Mouse (Mus musculus): ENCODE results near the gene H2afv.
"Not testable (repeated sequence)": the region's sequence is repeated elsewhere in the genome, so short reads cannot be mapped to it uniquely, and the experiment has no call there.

The H2afv gene

DNA sequence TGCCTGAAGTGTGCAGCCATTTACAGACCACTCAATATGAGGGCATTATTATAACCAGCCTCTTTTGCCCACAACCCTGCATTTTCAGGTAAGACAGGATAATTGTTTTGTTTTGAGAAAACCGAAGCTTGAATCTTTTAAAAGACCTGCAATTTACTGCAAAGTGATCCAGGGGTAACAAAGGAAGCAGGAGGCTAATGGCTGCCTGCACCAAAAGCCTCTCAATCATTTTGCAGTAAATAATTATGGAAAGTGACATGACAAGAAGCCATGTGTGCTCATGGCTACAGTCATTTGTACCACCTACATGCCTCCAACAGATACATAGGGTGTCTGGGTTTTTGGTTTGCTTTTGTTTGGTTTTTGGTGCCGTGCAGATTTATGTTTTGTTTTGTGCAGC lies 26.8 kb upstream of the H2afv start:
- in situ Hi-C loops (cut with MboI): no loop called here

DNA sequence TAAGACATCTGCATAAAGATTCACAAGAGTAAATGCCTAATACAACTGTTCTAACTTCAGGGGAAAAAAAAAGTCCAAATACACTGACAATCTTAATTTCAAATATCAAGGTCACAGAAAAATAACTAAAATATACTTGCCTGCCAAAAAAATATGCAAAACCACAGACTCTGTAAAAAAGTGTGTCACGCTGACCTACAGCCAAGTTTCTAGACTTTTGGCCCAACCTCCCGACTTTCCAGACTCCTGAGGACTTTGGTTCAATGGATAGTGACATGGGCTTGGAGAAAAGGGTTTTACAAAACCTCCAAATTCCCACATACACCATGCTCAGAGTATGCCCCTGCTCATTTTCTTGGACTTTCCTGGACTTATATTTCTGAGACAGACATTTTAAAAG lies 24.3 kb upstream of the H2afv start:
- in situ Hi-C loops (cut with MboI): no loop called here

DNA sequence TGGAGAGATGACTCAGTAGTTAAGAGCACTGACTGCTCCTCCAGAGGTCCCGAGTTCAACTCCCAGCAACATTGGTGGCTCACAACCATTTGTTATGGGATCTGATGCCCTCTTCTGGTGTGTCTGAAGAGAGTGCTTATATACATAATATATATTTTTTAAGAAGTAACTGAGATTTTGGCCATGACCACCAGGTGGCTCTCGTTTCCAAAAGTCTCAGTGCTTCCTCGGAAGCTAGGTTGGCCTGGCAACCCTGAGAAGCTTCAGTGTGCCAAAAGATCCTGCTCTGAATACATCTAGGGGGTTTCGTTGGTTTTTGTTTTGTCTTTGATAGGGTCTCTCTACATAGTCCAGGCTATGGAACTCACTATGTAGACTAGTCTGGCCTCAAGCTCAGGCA lies 20.9 kb upstream of the H2afv start:
- in situ Hi-C loops (cut with MboI): no loop called here

DNA sequence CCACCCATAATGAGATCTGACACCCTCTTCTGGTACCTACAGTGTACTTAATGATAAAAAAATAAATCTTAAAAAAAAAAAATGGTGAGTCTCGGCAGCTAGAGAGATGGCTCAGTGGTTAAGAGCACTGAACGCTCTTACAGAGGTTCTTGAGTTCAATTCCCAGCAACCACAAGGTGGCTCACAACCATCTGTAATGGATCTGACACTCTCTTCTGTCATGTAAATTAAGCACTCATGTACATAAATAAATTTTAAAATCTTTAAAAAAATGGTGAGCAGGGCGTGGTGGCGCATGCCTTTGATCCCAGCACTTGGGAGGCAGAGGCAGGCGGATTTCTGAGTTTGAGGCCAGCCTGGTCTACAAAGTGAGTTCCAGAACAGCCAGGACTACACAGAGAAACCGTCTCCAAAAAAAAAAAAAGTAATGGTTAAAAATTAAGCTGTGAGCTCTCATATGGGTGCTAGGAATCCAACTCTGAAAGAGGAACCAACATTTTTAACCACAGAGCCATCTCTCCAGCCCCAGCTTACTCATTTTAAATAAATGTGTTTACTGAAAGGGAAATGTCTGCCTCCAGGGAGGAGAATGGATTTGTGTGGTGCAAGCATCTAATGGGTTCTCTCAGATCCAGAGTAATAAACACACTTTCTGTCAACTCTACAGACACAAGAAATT lies 19.1 kb upstream of the H2afv start:
- in situ Hi-C loops (cut with MboI): no loop called here

DNA sequence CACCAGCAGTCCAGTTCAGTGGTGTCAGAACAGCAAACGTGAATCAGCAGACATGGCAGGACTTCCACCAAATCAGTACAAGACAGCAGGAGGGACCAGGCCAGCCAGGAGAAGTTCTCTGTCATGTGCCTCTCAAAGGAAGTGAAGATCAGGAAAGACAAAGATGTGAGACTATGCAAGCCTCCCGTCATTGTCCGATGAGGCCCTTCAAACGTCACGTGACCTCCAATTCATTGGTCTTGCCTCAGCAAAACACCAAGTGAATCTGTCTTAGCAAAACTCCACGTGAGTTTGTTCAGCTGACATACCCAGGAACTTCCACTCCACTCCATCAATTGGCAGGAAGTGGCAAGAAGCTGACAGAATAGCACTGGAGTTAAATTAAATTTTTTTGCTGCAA lies 11.8 kb upstream of the H2afv start:
- in situ Hi-C loops (cut with MboI): no loop called here

DNA sequence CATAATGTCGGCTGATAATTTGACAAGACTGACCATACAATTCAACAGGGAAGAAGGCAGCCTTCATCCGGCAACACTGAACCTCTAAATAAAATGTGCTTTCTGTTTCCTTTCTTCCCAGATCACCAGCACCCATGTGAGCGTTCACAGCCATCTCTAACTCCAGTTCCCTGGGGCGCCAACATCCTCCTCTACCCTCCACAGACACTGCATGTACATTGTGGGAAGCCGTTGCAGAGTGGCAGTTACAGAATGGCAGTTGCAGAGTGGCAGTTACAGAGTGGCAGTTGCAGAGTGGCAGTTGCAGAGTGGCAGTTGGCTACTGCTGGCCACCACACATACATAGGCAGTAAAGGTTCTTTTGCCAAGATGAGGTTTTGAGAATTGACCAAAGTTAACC lies 3.9 kb upstream of the H2afv start:
- in situ Hi-C loops (cut with MboI): not testable (repeated sequence)

DNA sequence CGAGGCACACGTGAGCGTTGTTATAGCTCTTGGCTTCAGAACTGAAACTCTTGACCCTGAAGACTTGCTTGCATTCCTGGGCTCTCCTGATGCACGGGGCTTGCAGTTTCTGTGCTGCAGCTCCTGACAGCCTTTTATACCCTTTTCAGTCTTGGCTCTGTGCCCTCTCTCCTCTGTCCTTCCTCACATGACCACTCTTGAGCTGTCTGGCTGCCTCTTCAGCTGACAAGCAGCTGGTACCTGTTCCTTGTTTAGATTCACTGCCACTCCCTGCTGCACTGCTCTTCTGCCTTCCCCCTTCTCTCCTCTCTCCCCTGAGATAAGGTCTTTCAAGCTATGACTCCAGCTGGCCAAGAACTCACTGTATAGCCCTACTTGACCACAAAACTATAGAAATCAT lies 3.2 kb upstream of the H2afv start:
- in situ Hi-C loops (cut with MboI): no loop called here

DNA sequence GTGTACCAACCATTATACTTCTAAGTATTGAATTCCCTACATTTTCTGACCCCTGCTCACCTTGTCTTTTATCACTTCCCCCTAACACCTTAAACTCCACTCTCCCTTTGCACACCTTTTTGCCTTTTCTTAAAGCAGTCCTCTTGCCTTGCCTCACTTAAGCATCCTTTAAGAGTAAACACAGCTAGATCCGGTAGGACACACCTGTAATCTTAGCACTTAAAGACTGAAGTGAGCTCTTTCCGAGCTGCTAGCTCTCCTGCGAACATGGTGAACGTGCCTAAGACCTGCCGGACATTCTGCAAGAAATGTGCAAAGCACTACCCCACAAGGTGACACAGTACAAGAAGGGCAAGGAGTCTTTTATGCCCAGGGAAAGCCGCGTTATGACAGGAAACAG lies 1.7 kb upstream of the H2afv start:
- in situ Hi-C loops (cut with MboI): no loop called here

DNA sequence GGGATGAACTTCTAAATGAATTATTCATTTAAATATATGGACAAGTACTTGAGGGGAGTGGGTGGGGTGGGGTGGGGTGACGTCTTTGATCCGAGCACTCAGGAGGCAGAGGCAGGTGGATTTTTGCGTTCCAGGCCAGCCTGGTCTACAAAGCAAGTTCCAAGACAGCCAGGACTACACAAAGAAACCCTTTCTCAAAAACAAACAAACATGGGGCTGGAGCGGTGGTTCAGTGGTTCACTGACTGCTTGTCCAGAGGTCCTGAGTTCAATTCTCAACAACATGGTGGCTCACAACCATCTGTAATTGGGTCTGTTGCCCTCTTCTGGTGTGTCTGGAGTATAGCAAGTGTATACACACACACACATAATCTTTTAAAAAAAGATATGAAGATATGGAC lies 1.2 kb upstream of the H2afv start:
- in situ Hi-C loops (cut with MboI): no loop called here

DNA sequence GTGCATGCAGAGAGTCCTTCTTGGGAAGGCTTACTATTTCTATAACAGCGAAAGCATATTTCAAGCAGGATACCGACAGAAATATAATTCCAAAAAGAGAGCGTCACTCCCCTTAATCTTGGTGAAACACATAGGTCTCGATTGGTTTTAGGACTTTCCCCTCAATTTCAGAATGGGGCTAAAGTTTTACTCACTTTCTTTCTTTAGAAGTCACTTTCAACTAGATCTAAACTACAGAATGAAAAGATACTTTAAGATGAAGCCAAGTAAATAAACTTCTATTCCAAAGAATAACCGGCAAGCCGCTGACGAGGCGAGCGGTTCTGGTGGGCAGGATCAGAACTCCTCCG lies 541 bp downstream of the H2afv start:
- in situ Hi-C loops (cut with MboI): no loop called here

DNA sequence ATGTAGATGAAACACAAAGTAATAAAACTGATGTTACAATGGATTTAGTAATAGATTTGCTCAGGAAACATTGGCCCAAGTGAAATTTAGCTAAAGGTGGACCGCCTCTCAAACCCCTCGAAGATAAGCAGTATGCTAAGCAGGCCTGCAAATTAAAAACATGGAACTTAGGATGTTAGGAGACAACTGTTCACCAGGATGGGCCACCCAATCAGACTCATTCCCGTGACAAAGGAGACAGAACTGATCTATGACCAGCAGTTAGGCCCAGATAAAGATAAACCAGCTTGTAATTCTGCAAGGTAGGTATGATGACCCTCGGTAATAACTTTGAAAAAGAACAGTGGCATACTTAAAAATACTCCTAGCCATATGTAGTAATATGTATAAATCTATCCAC lies 1.1 kb downstream of the H2afv start:
- in situ Hi-C loops (cut with MboI): no loop called here

DNA sequence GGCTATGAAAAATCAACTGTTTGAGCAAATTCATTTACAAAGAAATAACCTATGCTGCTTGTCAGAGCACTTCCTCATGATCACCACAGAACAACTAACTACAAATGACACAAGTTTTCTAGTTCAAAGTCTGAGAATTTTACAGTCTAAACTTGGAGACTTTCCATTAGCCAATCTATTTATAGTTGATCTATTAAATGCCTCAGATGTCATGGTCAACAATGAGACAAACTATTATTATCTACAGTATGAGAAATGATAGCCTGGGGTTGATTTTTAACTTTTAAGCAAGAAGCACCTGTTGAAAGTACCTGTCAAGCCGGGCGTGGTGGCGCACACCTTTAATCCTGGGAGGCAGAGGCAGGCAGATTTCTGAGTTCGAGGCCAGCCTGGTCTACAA lies 1.7 kb downstream of the H2afv start:
- in situ Hi-C loops (cut with MboI): no loop called here

DNA sequence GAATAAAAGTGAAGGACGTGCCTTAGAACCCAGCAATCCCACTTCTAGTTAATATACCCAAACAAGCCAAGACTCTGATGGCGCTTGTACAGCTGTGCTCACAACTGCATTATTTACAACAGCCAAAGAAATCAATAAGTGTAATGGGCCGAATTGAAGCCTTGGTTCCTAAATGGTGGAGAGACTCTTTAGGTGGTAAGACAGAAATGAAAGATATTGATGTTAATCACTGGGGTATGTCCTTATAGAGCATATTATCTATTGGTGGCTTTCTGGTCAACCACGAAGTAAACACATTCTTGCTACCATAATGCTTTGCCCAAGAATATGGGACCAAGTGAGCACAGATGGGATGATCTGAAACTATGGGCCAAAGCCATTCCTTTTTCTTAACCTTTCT lies 4.1 kb downstream of the H2afv start:
- in situ Hi-C loops (cut with MboI): no loop called here

DNA sequence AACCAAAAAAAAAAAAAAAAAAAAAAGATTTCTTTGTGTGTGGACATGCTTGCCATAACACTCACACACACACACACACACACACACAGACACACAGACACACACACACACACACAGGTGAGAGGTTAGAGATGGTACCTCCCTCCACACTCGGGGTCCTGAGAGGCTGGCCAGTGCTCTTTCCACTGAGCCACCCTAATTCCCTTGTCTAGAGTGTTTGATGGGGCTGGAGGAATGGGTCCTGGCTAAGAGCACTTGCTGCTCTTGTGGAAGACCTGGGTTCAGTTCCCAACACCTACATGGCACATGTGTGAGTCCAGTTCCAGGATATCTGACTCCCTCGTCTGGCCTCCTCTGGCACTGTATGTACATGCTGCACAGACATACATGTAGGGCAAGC lies 6.6 kb downstream of the H2afv start:
- in situ Hi-C loops (cut with MboI): no loop called here

DNA sequence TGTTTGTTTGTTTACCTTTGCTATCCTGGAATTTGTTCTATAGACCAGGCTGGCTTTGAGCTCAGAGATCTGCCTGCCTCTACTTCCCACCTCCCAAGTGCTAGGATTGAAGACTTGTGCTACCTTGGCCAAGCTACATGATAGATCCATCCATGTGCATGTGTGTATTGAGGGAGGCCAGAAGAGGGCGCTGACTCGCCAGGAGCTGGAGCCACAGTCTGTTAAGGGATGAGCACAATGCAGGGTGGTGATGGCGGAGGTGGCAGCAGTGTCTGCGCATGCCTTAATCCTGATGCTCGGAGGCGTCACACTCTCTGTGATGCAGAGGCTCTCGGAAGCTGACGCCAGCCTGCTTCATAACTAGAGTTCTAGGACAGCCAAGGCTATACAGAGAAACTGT lies 7.8 kb downstream of the H2afv start:
- in situ Hi-C loops (cut with MboI): no loop called here

DNA sequence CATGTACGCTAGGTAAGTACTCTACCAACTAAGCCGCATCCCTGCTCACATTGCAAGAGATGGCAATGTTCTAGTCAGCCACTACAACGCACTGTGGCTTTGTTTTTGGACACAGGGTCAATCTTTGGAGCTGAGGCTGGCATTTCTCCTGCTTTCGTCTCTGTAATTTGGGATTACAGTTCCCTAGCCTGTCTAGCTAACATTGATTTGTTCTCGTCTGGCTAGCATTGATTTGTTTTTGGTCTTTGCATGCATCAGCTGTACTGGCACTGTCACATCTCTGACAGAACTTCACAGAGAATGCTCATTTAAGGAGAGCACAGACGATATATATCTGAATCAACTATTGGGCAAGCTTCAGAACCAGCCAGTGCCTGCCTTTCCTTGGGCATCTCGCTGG lies 14.1 kb downstream of the H2afv start:
- in situ Hi-C loops (cut with MboI): no loop called here

DNA sequence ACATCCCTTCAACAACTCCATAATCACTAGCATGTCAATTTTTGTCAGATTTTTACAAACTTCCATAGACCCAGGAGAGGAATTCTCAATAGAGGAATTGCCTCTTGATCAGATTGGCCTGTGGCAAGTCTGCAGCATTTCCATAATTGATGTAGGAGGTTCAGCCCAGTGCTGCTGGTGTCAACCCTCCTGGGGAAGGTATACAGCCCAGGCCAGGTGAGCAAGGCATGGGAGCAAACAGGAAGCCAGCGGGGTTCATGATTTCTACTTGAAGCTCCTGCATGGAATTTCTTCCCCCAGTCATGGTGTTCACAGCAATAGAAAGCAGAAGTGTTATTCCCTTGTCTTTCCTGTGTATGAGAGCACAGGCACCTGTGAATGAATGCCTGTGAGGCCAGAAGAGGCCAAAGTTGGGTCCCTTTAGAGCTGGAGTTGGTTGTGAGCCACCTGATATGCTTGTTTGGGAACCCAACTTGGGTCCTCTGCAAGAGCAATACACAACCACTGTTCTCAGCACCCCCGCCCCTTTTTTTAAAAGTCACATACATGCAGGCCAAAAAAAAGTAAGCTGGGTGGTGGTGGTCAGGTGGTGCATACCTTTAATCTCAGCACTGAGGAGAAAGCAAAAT lies 23.4 kb downstream of the H2afv start:
- in situ Hi-C loops (cut with MboI): no loop called here

DNA sequence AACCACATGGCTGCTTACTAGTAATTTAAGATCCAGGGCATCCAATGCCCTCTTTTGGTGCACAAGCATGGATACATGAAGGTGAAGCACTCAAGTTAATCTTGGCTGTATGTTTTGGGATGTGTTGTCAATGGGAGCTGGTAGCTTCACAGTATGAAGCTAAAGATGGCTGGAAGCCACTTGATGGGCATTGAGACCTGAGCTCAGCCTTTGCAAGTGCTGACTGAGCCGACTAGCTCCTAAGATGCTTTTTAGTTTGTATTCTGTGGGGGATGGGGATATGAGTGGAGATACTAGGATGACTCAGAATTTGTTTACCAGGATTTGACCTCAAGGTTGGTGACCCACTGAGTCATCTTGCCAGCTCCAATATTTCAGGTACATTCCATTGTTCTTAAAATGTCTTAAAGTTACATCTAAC lies 23.9 kb downstream of the H2afv start:
- in situ Hi-C loops (cut with MboI): no loop called here

DNA sequence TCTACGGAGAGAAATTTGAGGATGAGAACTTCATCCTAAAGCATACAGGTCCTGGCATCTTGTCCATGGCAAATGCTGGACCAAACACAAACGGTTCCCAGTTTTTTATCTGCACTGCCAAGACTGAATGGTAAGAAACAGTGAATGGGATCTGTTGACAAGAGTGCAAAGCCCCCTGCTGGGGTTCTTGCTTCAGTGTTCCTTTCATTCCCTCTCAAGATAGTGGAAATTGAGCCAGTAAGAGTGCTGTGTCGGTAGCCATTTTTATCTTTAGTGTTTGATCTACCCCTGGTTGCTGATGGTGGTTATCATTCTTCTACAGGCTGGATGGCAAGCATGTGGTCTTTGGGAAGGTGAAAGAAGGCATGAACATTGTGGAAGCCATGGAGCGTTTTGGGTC lies 25.1 kb downstream of the H2afv start:
- in situ Hi-C loops (cut with MboI): not testable (repeated sequence)

DNA sequence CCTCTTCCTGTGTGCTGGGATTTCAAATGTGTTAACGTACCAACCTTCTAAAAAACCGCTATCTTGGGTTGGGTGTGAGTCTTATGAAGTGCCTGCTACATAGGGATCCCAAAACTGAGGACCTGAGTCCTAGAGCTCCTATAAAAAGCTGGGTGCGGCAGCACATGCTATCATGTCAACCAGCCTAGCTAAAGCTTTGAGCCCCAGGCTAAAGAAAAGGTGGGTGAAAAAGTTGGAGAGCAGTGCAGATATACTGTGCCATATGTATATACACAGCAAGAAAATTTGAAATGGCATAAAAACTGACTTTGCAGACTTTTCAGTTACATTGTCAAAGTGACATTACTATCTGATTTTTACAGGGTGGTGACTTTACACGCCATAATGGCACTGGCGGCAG lies 25.5 kb downstream of the H2afv start:
- in situ Hi-C loops (cut with MboI): no loop called here

DNA sequence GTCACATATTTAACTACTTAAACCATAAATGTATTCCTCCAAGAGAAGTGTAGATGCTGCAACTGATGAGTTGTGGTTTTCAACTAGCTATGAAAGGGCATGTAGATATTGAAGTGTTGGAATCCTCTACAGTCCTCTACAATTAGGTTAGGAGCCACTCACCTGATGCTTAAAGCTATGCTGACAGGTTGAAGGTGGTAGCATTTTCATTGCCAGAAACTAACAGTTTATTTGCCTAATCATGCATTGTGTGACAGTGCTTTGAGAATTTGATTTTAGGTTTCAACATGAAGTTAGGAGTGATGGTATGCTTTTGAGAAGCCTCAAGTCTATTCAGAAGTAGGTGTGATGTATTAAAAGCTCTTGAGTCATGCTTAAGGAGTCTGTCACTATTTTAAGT lies 26.8 kb downstream of the H2afv start:
- in situ Hi-C loops (cut with MboI): no loop called here

DNA sequence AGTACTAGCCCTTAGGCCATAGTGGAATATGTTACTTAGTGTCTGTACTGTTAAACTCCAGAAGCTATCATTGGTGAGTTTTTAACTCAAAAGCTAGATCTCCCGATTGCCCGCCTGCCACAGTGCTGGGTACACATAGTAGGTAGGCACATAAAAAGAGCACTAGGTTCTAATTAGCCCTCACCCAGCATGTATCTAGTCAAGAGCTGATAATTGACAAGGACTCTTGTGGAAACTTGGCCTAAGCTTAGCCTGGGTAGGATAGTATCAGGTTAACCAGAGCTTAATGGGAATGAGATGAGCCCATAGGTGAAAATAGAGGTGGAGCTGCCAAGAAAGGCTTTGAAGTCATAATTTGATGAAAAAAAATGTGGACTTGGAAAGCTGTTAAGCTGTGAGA lies 27.2 kb downstream of the H2afv start:
- in situ Hi-C loops (cut with MboI): no loop called here

DNA sequence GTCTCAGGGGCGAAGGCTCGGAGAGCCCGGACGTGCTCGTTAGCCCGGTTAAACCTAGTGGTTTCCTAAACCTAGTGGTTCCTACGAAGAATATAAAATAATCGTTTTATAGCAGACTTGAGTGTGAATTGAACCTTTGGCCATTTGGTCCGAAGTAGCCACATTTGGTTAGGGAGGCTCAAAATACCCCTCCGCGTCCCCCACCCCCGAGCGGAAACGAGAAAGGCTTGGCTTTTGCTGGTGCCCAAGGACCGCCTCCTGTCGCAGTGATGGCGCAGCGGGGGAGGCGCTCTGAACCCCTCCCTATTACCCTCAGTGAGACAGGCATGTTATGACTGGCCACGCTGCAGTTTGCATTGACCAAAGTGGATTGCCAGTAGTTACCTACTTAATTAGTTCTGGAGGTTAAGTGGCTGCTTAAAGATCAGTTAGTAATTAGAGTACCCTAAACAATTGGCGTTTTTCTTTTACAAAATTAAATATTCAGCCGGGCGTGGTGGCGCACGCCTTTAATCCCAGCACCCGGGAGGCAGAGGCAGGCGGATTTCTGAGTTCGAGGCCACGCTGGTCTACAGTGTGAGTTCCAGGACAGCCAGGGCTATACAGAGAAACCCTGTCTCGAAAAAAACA lies 27.7 kb downstream of the H2afv start:
- in situ Hi-C loops (cut with MboI): no loop called here
